Mouse (Mus musculus): Measurements from ENCODE around the gene Fnbp1. TPM values are rescaled to one million over a fixed set of nuclear protein-coding genes. Genes with fewer than 3 reads are reported as not detected.

Fnbp1 gene
- polyA plus RNA-seq, 1 experiment, result 310 TPM

DNA sequence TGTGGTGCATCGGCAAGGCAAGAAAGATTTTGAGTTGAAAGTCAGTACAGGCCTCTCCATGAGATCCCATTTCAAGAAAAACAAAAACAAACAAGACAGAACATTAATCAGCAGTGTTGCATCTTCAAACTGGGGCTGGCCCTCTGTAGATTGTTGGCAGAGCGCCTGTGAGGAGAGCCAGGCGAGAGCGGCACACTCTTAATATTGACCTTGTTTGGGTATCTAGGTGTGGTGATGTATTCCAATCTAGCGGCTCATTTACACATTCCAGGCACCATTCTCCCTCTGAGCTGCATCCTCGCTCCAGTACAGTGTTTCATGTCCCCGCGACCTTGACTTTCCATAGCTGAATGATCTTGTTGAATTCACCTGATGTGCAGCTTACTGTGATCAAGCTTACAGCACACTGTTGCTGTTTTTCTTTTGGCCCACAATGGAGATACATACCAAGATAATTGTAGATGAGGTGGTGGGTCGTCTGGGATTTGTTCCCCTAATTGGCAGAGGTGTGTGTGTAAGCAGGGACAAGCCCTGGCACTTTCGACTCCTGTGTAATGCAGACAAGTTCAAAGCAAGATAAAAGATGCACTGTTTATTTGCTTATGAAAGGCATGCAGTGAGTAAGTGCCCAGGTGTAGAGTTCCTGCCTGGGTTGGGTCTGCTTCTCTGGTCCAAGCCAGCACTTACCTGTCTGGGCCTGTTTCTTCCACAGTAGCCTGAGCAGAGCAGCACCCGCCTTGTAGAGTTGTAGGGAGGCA lies 21.7 kb upstream of the Fnbp1 start:
- TF ChIP-seq CTCF (IDR thresholded peaks at IDR 0.05; ENCODE audit: borderline replicate concordance, insufficient read depth, low read depth, low read length), result no peak
- no peak for TF ChIP-seq POLR2A (IDR thresholded peaks at IDR 0.05; ENCODE audit: borderline replicate concordance, insufficient read depth, low read length)
- 62% methylated on average over 11 of the region's 11 CpGs for WGBS

DNA sequence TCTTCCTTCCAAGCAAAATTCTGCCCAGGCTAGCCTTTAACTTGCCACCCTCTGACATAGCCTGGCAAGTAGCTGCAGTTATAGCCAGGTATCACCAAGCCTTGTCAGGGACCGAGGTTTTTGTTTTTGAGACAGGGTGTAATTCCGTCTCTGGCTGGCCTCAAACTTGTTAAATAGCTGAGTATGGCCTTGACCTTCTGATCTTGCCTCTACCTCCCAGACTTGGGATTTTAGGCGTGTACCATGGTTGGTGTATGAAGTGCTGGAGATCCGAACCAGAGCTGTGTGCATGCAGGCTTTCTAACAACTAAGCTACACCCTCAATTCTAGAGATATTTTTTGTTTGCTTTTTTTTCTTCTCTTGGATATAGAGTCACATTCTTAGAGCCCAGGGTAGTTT lies 19.8 kb upstream of the Fnbp1 start:
- Histone ChIP-seq H3K27me3 (ENCODE audit: control insufficient read depth, insufficient read depth, low read length) (no peaks in the 10 kb centered on the region), H3K4me3 (replicated peaks; ENCODE audit: insufficient read depth, low read depth, low read length) (no peak overlapping the region), H3K4me1 (ENCODE audit: control insufficient read depth, insufficient read depth, low read length) (peaks cover 21% of the 10 kb centered on the region), H3K27ac (ENCODE audit: insufficient read depth, low read length) (no peak overlapping the region)
- no peak for TF ChIP-seq CTCF (IDR thresholded peaks at IDR 0.05; ENCODE audit: borderline replicate concordance, insufficient read depth, low read depth, low read length)
- TF ChIP-seq POLR2A (IDR thresholded peaks at IDR 0.05; ENCODE audit: borderline replicate concordance, insufficient read depth, low read length), result no peak
- DNase-seq, result no peak
- 91% methylated on average over 4 of the region's 4 CpGs for WGBS

More for the DNA sequence above, 21.7 kb upstream of the Fnbp1 start:
- H3K4me1 ChIP-seq (ENCODE audit: control insufficient read depth, insufficient read depth, low read length), result peaks cover 21% of the 10 kb centered on the region
- H3K27me3 ChIP-seq (ENCODE audit: control insufficient read depth, insufficient read depth, low read length), result no peaks in the 10 kb centered on the region
- H3K27ac ChIP-seq (ENCODE audit: insufficient read depth, low read length), result no peak overlapping the region
- H3K4me3 ChIP-seq (replicated peaks; ENCODE audit: insufficient read depth, low read depth, low read length), result no peak overlapping the region
- DNase-seq, result peak in 1 of 2 experiments; percentile 42

DNA sequence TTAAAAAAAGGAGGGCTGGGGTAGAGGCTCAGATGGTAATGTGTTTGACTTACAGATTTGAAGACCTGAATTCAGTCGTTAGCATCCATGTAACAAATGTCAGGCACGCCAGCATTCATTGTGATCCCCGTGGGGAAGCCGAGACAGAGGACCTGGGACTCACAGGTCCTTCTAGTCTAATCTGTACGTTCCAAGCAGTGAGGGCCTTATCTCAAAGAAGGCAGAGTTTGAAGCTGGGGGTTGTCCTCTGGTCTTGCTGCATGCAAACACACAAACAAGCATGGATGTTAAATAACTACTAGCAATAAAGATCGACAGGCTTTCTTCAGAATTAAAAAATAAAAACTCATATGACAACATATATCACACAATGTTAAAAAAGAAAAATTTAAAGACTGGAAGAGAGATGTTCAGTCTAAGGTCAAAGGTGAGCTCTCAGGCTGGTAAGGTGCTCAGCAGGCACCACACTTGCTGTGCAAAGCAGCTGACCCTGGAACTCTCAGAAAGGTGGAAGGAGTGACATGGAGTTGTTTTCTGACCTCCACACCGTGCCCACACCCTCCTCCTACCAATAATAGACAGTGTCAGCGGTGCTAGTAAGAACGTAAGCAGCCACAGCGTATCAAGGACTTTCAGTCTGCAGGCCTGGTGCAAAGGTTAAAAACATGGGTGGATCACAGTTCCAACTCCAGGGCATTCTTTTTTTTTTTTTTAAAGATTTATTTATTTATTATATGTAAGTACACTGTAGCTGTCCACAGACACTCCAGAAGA lies 18.5 kb upstream of the Fnbp1 start:
- WGBS, result 83% methylated on average over 10 of the region's 10 CpGs
- DNase-seq, result no peak

DNA sequence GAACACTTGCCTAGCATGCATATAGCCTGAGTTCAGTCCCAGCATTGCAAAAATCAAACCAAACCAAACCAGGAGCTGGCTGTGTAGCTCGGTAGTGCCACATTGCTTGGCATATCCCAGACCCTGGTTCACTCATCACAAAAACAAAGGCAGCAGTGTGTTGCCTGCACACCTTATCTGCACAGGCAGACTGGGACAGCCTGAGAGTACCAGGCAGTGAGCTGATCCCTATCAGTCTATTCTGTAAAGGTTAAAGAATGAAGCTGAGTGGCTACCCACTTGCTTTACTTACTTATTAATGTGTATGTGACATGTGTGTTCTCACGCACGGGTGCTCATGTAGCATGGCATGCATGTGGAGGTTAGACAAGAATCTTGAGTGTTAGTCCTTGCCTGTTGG lies 15.0 kb upstream of the Fnbp1 start:
- 90% methylated on average over 3 of the region's 3 CpGs for WGBS
- no peak for TF ChIP-seq POLR2A (IDR thresholded peaks at IDR 0.05; ENCODE audit: borderline replicate concordance, insufficient read depth, low read length)
- TF ChIP-seq CTCF (IDR thresholded peaks at IDR 0.05; ENCODE audit: borderline replicate concordance, insufficient read depth, low read depth, low read length), result no peak
- DNase-seq, result no peak

More for the DNA sequence above, 18.5 kb upstream of the Fnbp1 start:
- no peak overlapping the region for H3K27ac ChIP-seq (ENCODE audit: insufficient read depth, low read length)
- TF ChIP-seq POLR2A (IDR thresholded peaks at IDR 0.05; ENCODE audit: borderline replicate concordance, insufficient read depth, low read length), result no peak
- no peak for TF ChIP-seq CTCF (IDR thresholded peaks at IDR 0.05; ENCODE audit: borderline replicate concordance, insufficient read depth, low read depth, low read length)
- no peak overlapping the region for H3K4me3 ChIP-seq (replicated peaks; ENCODE audit: insufficient read depth, low read depth, low read length)
- H3K27me3 ChIP-seq (ENCODE audit: control insufficient read depth, insufficient read depth, low read length), result no peaks in the 10 kb centered on the region
- H3K4me1 ChIP-seq (ENCODE audit: control insufficient read depth, insufficient read depth, low read length), result peaks cover 21% of the 10 kb centered on the region

DNA sequence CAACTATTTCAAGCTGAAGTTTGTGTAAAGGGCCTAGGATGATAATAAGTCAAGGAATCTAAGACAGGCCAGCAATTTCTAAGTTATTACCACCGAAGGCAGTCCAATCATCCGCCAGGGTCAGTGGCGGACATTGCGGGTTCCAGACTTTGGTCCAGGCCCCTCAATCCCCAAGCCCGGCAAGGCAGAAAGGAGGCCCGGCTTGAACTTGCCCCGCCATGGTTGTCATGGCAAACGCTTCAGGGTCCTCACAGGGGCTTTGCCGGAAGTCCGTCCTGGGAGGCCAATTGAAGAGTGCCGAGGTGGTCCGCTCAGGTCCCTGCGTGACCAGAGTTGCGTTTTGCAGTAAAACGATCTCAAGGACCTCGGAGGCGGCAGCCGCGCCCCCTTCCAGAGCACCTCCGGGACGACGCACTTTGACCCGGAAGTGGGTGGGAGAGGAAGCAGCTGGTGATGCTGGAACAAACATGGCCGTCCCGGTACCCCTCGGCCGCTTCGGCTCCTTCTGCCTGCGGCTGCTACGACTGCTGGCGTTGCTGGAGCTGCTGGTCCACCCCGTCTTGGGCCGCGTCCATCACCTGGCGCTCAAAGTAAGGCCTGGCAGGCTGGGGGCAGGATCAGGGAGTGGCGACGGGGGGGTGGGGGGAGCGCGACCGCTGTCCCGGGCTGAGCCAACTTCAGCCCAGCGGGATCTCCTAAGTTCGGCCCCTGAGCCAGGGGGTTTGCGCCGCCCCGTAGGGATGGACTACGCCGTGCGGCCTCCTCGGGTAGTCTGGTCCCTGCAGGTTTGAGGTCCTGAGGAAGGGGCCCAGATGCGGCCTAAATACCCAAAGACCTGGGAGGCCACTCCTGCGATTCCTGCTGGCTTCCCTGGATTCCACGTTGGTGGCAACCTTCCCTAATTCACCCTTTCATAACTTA lies 10.3 kb upstream of the Fnbp1 start, which contains the start of gene Gpr107:
Gpr107 (plus strand) TSS at position 425 of the 921 bp plus-strand sequence.
- TF ChIP-seq POLR2A (IDR thresholded peaks at IDR 0.05; ENCODE audit: borderline replicate concordance, insufficient read depth, low read length) (peak; percentile 58; the same call in 1 of the 2 replicates), CTCF (IDR thresholded peaks at IDR 0.05; ENCODE audit: borderline replicate concordance, insufficient read depth, low read depth, low read length) (no peak)
- no peaks in the 10 kb centered on the region for H3K27me3 ChIP-seq (ENCODE audit: control insufficient read depth, insufficient read depth, low read length)
- H3K4me1 ChIP-seq (ENCODE audit: control insufficient read depth, insufficient read depth, low read length), result no peaks in the 10 kb centered on the region; the same call in 1 of the 2 replicates
- H3K4me3 ChIP-seq (replicated peaks; ENCODE audit: insufficient read depth, low read depth, low read length), result peak within 1 kb of the TSS; percentile 71
- peak; percentile 78 to 79 for DNase-seq
- H3K27ac ChIP-seq (ENCODE audit: insufficient read depth, low read length), result 0 out of 2 replicates have a peak within 1 kb of the TSS, but pooled peaks have one; percentile 53
- WGBS, result under 1% methylated on average over 53 of the region's 53 CpGs

More for the DNA sequence above, 15.0 kb upstream of the Fnbp1 start:
- Histone ChIP-seq H3K4me1 (ENCODE audit: control insufficient read depth, insufficient read depth, low read length) (no peaks in the 10 kb centered on the region; the same call in 1 of the 2 replicates), H3K27me3 (ENCODE audit: control insufficient read depth, insufficient read depth, low read length) (no peaks in the 10 kb centered on the region), H3K4me3 (replicated peaks; ENCODE audit: insufficient read depth, low read depth, low read length) (no peak overlapping the region), H3K27ac (ENCODE audit: insufficient read depth, low read length) (no peak overlapping the region)

DNA sequence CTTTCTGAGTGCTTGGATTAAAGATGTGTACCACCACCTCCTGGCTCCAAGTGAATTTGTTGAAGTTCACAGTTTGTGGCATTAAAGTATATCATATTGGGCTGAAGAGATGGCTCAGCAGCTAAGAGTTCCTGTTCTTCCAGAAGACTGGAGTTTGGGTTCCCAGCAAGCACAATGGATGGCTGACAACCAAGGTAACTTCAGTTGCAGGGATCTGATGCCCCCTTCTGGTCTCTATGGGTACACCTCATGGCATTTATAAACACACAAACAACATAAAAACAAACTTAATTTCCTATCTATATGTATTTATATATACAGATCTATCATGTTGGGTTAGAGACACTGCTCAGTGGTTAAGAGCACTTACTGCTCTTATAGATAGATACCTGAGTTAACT lies 9.0 kb upstream of the Fnbp1 start:
- no peak for DNase-seq
- Histone ChIP-seq H3K27ac (ENCODE audit: insufficient read depth, low read length) (no peak overlapping the region), H3K27me3 (ENCODE audit: control insufficient read depth, insufficient read depth, low read length) (no peaks in the 10 kb centered on the region), H3K4me1 (ENCODE audit: control insufficient read depth, insufficient read depth, low read length) (no peaks in the 10 kb centered on the region; the same call in 1 of the 2 replicates), H3K4me3 (replicated peaks; ENCODE audit: insufficient read depth, low read depth, low read length) (no peak overlapping the region)
- TF ChIP-seq POLR2A (IDR thresholded peaks at IDR 0.05; ENCODE audit: borderline replicate concordance, insufficient read depth, low read length), result no peak
- TF ChIP-seq CTCF (IDR thresholded peaks at IDR 0.05; ENCODE audit: borderline replicate concordance, insufficient read depth, low read depth, low read length), result peak; percentile 28; the same call in 1 of the 2 replicates

DNA sequence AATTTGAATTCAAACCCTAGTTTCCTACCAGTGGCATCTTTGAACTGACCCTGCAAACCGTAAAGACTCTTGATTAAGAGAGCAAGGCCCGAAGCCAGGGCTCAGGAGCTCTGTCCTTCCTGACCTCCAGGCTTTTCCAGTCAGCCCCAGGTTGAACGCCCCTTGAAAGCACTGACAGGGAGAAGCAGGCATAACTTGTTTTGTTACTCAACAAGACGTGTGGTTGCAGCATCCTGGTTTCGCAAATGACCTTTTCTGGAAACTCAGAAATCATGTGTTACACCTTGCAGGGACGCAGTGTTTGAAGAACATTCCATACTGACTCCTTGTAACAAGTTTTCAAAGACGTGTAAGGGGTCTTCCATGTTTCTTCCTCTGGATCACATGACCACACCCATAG lies 5.2 kb upstream of the Fnbp1 start:
- Histone ChIP-seq H3K27me3 (ENCODE audit: control insufficient read depth, insufficient read depth, low read length) (no peaks in the 10 kb centered on the region), H3K27ac (ENCODE audit: insufficient read depth, low read length) (no peak overlapping the region), H3K4me1 (ENCODE audit: control insufficient read depth, insufficient read depth, low read length) (no peaks in the 10 kb centered on the region; the same call in 1 of the 2 replicates), H3K4me3 (replicated peaks; ENCODE audit: insufficient read depth, low read depth, low read length) (no peak overlapping the region)
- WGBS, result 89% methylated on average over 7 of the region's 7 CpGs
- TF ChIP-seq POLR2A (IDR thresholded peaks at IDR 0.05; ENCODE audit: borderline replicate concordance, insufficient read depth, low read length), result no peak
- DNase-seq, result no peak

Measured in cerebellum, adult 2 months (tissue).